Mouse (Mus musculus) lung, postnatal 0 days (tissue): Measurements from ENCODE around the gene Kif22. TPM values are rescaled to one million over a fixed set of nuclear protein-coding genes. Genes with fewer than 3 reads are reported as not detected.
A peak's percentile ranks its signal among the peaks of the same experiment; 100 is the strongest.

Experiments used
- ATAC-seq: fragments of 200-750 bp; cut with Nextera tagmentation; 2 replicates; pipeline ENCODE4 v1.8.0; 2017; ENCODE audit warnings: moderate library complexity
- DNase-seq: peaks from one replicate; pipeline ENCODE4 v3.0.0-alpha.2; 2016; ENCODE audit warnings: low spot score
- H3K27ac ChIP-seq: fragments of 300-500 bp; sonication (generic); 2 replicates; pipeline ENCODE4 v1.5.1; 2014; ENCODE audit warnings: antibody characterized with exemption, mild to moderate bottlenecking, low read length, mixed read lengths
- H3K27me3 ChIP-seq: fragments of 300-500 bp; sonication (generic); replicated peaks from 2 replicates; pipeline ENCODE4 v1.6.1; 2014; ENCODE audit warnings: low read length, mixed read lengths; ENCODE audit not compliant: insufficient read depth
- H3K36me3 ChIP-seq: fragments of 300-500 bp; sonication (generic); 2 replicates; pipeline ENCODE4 v1.6.1; 2014; ENCODE audit warnings: low read length, mixed read lengths; ENCODE audit not compliant: insufficient read depth
- H3K4me1 ChIP-seq: fragments of 300-500 bp; sonication (generic); 2 replicates; pipeline ENCODE4 v1.6.1; 2014; ENCODE audit warnings: antibody characterized with exemption, low read depth, low read length, mixed read lengths; ENCODE audit not compliant: insufficient read depth
- H3K4me2 ChIP-seq: fragments of 300-500 bp; sonication (generic); replicated peaks from 2 replicates; pipeline ENCODE4 v1.6.1; 2014; ENCODE audit warnings: low read depth, mild to moderate bottlenecking, low read length, moderate library complexity, mixed read lengths
- H3K4me3 ChIP-seq: fragments of 300-500 bp; sonication (generic); 2 replicates; pipeline ENCODE4 v1.5.1; 2014; ENCODE audit warnings: low read depth, low read length
- H3K9ac ChIP-seq: fragments of 300-500 bp; sonication (generic); replicated peaks from 2 replicates; pipeline ENCODE4 v1.6.1; 2014; ENCODE audit warnings: low read depth, mild to moderate bottlenecking
- H3K9me3 ChIP-seq: fragments of 300-500 bp; sonication (generic); 2 replicates; pipeline ENCODE4 v1.6.1; 2016; ENCODE audit warnings: low read length, mixed read lengths
- CTCF ChIP-seq: IDR thresholded peaks from 2 replicates; pipeline ENCODE4 v1.5.1; 2016; ENCODE audit warnings: antibody characterized with exemption, mild to moderate bottlenecking
- EP300 ChIP-seq: IDR thresholded peaks from 2 replicates; pipeline ENCODE4 v1.6.1; 2016; ENCODE audit warnings: antibody characterized with exemption, mild to moderate bottlenecking, control low read depth
- WGBS: fragments of 180-500 bp; shearing (Covaris S2); extraction: QIAGEN DNeasy Blood & Tissue Kit; methylation state at CpG from one replicate; pipeline ENCODE4 v1.1.7; 2014; 5-methylcytosine and 5-hydroxymethylcytosine counted together
- polyA plus RNA-seq: library from polyadenylated mRNA; unstranded; fragments of >200 nt; fragmentation: Nextera tagmentation; extraction: Ambion mirVana; gene quantifications from 2 replicates; pipeline ENCODE4 v1.2.1, GENCODE M21; 2015

The Kif22 gene
- polyA plus RNA-seq, 1 experiment from 2014 or later, result 7.0 TPM

- TF ChIP-seq EP300 (no peak), CTCF (no peak)
- no peak overlapping the region for H3K4me3 ChIP-seq
- ATAC-seq (no peak), DNase-seq (no peak)
- no peak overlapping the region for H3K9ac ChIP-seq
- no peaks in the 10 kb centered on the region; the same call in 1 of the 2 replicates for H3K4me1 ChIP-seq
- no peaks in the 10 kb centered on the region for H3K27me3 ChIP-seq
- WGBS, result 76% methylated on average over 17 of the region's 17 CpGs
- H3K4me2 ChIP-seq, result no peak overlapping the region
- no peaks in the 10 kb centered on the region for H3K36me3 ChIP-seq
- H3K27ac ChIP-seq, result peak overlapping the region; percentile 86
- H3K9me3 ChIP-seq, result no peaks in the 10 kb centered on the region
Observed at GRCm38 (mm10) chr7:127009307-127010085, 32.8 kb downstream of the Kif22 start.

GRCm38 (mm10) chr7:127008239-127009019, 33.8 kb downstream of the Kif22 start:
- no peaks in the 10 kb centered on the region for H3K9me3 ChIP-seq
- H3K4me1 ChIP-seq, result no peaks in the 10 kb centered on the region; the same call in 1 of the 2 replicates
- ATAC-seq, result peak; percentile 96
- no peak overlapping the region for H3K9ac ChIP-seq
- 35% methylated on average over 9 of the region's 9 CpGs for WGBS
- peak; percentile 94 for DNase-seq
- no peak overlapping the region for H3K4me3 ChIP-seq
- no peaks in the 10 kb centered on the region for H3K36me3 ChIP-seq
- H3K27me3 ChIP-seq, result no peaks in the 10 kb centered on the region
- peak overlapping the region; percentile 86 for H3K27ac ChIP-seq
- peak overlapping the region; percentile 19; the same call in 1 of the 2 replicates for H3K4me2 ChIP-seq
- TF ChIP-seq EP300 (no peak; the same call in 1 of the 2 replicates), CTCF (no peak)

- Histone ChIP-seq H3K4me3 (no peak overlapping the region), H3K27me3 (no peaks in the 10 kb centered on the region), H3K4me2 (no peak overlapping the region), H3K9me3 (no peaks in the 10 kb centered on the region), H3K36me3 (no peaks in the 10 kb centered on the region), H3K27ac (no peak overlapping the region), H3K4me1 (no peaks in the 10 kb centered on the region; the same call in 1 of the 2 replicates), H3K9ac (no peak overlapping the region)
- DNase-seq (no peak), ATAC-seq (no peak)
- whole genome bisulfite sequencing, result 78% methylated on average over 6 of the region's 6 CpGs
- no peak for TF ChIP-seq CTCF
- TF ChIP-seq EP300, result no peak
Observed at GRCm38 (mm10) chr7:127007313-127008024, 34.8 kb downstream of the Kif22 start.

GRCm38 (mm10) chr7:127004122-127004875, 38.0 kb downstream of the Kif22 start:
- H3K4me1 ChIP-seq, result no peaks in the 10 kb centered on the region; the same call in 1 of the 2 replicates
- peaks cover 12% of the 10 kb centered on the region; the same call in 1 of the 2 replicates for H3K36me3 ChIP-seq
- H3K27ac ChIP-seq, result no peak overlapping the region
- H3K27me3 ChIP-seq, result no peaks in the 10 kb centered on the region
- WGBS, result 85% methylated on average over 4 of the region's 4 CpGs
- no peak for DNase-seq
- TF ChIP-seq EP300 (no peak), CTCF (peak; percentile 48)
- no peak overlapping the region for H3K9ac ChIP-seq
- no peaks in the 10 kb centered on the region for H3K9me3 ChIP-seq
- no peak overlapping the region for H3K4me3 ChIP-seq
- H3K4me2 ChIP-seq, result no peak overlapping the region
- ATAC-seq, result no peak

- no peak for ATAC-seq
- 85% methylated on average over 5 of the region's 5 CpGs for WGBS
- H3K4me2 ChIP-seq, result no peak overlapping the region
- H3K9ac ChIP-seq, result no peak overlapping the region
- H3K27me3 ChIP-seq, result no peaks in the 10 kb centered on the region
- no peak for TF ChIP-seq CTCF
- TF ChIP-seq EP300, result no peak
- H3K27ac ChIP-seq, result no peak overlapping the region
- no peak for DNase-seq
- no peaks in the 10 kb centered on the region; the same call in 1 of the 2 replicates for H3K4me1 ChIP-seq
- no peak overlapping the region for H3K4me3 ChIP-seq
- peaks cover 12% of the 10 kb centered on the region; the same call in 1 of the 2 replicates for H3K36me3 ChIP-seq
- H3K9me3 ChIP-seq, result no peaks in the 10 kb centered on the region
Observed at GRCm38 (mm10) chr7:127003620-127004019, 38.7 kb downstream of the Kif22 start.
